Mouse (Mus musculus): ENCODE results near the gene Wdr89. TPM values are rescaled to one million over a fixed set of nuclear protein-coding genes. Genes with fewer than 3 reads are reported as not detected.

The Wdr89 gene
- polyA plus RNA-seq, 1 experiment from 2014 or later, result 9.0 TPM

DNA sequence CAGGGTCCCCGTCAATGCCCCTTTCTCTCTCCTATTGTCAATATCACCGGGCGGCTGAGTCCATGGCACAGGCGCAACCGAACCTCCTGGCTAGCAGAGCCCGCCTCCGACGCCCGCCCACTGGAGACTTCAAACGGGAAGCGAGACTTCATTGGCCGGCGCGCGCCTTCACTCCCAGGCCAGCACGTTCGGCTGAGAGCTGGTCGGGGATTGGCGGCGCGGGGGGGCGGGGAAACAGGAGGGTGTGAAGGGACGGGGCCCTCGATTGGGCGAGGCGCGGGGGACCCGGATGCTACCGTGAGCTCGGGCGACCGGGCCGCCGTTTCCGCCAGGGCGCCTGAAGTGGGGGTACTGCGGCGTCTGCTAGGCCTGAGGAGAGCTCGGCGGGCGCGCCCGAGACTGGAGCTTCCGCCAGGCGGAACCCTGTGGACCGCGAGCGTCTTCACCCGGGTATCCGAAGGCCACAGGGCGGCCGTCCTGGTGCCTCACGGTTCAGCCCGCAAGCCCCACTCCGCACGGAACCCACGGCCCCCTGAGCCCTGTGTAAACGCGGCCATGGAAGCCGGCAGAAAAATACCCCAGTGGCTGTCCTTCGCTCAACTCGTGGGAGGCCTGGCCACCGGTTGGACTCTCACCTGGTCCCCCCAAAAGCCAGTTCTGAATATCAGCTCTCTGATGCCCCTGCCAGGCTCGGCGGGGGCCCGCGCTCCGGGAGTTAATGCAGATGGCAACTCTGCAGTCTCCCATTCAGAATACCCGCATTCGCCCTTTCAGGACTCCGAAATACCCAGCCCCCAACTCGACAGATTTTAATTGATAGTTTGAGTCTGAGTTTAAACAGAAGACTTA is 73.0 kb downstream of the Wdr89 start, which contains the start of gene Ppp2r5e:
TSS of gene Ppp2r5e (minus strand) at position 92 of the 849 bp plus-strand sequence.
- H3K4me2 ChIP-seq, result peak within 1 kb of the TSS; percentile 79
- no peaks in the 10 kb centered on the region for H3K9me3 ChIP-seq
- H3K27me3 ChIP-seq, result no peaks in the 10 kb centered on the region
- peak; percentile 99 for ATAC-seq (ENCODE audit: low FRiP score)
- peak within 1 kb of the TSS; percentile 98 for H3K9ac ChIP-seq
- peak within 1 kb of the TSS; percentile 97 for H3K4me3 ChIP-seq (replicated peaks)
- peaks cover 11% of the 10 kb centered on the region for H3K36me3 ChIP-seq (replicated peaks)
- H3K4me1 ChIP-seq, result peaks cover 14% of the 10 kb centered on the region
- H3K27ac ChIP-seq, result peak within 1 kb of the TSS; percentile 98
- under 1% methylated on average over 71 of the region's 72 CpGs for WGBS

DNA sequence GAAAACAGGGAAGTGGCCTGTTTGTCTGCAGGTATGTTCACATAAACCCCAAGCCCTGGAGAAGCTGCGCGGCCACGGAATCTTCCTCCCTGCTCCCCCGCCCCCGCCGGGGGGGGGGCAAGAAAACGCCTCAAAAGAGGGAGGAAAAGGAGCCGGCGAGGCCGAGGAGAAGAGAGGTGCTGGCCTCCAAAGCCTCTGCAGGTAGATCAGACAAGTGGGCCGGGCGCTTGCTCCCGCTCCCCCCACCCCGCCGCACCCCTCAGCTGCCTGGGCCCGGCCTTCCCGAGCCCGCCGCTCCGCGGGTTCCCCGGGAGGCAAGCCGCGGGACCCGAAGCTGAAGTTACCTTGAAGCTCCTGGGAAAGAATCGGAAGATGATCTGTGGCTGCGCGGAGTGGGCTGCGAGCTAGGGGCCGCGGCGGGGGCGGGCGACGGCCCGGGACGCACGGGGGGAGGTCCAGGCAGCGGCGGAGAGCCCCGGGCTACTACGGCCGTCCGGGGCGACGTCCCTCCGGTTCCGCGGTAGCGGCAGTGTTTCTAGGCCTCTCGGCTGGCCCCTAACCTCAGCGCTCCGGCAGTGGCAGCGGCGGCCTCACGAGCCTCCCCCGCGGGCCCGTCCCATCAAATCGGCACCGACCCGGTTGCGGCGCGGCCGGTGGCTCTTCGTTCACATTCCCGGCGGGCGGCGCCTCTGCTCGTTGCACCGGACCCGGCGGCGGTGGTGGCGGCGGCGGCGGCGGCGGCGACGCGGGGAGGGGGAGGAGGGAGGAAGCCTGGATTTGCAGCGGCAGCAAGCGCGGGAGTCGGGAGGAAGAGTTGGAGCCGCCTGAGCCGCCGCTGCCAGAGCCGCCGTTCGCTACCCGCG is 73.8 kb downstream of the Wdr89 start:
- peak overlapping the region; percentile 98 for H3K9ac ChIP-seq
- no peaks in the 10 kb centered on the region for H3K27me3 ChIP-seq
- ATAC-seq (ENCODE audit: low FRiP score), result peak; percentile 9; the same call in 1 of the 2 replicates
- H3K36me3 ChIP-seq (replicated peaks), result peaks cover 18% of the 10 kb centered on the region
- WGBS, result 1% methylated on average over 63 of the region's 97 CpGs
- H3K4me3 ChIP-seq (replicated peaks), result peak overlapping the region; percentile 97
- peak overlapping the region; percentile 69 for H3K4me2 ChIP-seq
- H3K9me3 ChIP-seq, result no peaks in the 10 kb centered on the region
- peak overlapping the region; percentile 98 for H3K27ac ChIP-seq
- H3K4me1 ChIP-seq, result peaks cover 14% of the 10 kb centered on the region

DNA sequence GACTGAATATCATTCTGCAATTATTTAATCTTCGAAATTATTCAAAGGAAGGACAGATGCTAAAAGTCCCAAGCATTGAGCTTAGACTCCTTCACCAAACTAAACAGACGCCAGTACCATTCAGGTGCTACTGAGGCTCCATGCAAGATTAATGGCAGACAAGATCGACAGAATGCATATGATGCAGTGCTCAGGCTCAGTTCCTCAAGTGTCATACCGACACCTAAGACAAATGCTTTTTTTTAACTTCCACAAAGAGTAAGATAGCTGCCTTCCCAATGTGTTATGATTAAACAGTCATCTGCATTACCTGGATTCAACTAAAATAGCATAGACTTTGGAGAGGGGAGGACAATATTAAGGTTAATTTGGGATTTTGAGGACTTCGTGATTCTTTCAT is 74.9 kb downstream of the Wdr89 start:
- ATAC-seq (ENCODE audit: low FRiP score), result no peak
- 50% methylated on average over 5 of the region's 5 CpGs for WGBS
- Histone ChIP-seq H3K9me3 (no peaks in the 10 kb centered on the region), H3K4me3 (replicated peaks) (peak overlapping the region; percentile 97), H3K36me3 (replicated peaks) (peaks cover 29% of the 10 kb centered on the region), H3K27me3 (no peaks in the 10 kb centered on the region), H3K4me1 (peaks cover 14% of the 10 kb centered on the region), H3K9ac (peak overlapping the region; percentile 36; the same call in 1 of the 2 replicates), H3K27ac (no peak overlapping the region), H3K4me2 (peak overlapping the region; percentile 69)

DNA sequence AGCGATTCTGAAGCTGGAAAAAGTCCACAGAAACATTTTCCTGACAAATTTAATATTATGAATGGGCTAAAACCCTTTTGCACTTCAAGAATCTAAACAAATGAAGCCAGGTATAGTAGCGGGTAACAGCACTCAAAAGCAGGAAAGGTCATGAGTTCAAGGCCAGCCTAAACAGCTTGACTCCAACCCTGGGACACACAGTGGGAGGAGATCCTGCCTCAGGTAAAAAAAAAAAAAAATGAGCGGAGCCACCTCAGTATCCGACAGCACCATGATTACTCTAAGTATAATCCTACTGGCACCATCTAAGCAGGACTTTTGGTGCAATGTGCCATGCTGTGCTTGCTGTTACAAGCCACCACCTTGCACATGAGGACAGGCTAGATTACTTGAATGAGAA is 75.5 kb downstream of the Wdr89 start:
- H3K9ac ChIP-seq, result no peak overlapping the region

DNA sequence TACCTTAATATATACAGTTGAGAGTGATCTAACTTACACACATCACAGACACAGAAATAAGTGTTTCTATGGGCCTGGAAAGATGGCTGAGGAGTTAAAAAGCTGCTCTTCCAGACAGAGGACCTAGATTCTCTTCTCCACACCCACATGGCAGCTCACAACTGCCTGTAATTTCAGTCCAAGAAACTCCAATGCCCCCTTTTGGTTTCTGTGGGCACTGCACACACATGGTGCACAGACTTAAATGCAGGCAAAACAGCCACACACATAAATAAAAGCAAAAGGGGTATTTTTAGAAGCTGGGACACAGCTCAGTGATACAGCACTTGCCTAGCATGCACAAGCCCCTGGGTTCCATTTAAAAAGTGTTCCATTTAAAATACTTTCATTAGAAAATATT is 81.8 kb downstream of the Wdr89 start:
- Histone ChIP-seq H3K27ac (no peak overlapping the region), H3K4me1 (no peaks in the 10 kb centered on the region), H3K9me3 (no peaks in the 10 kb centered on the region), H3K4me3 (replicated peaks) (no peak overlapping the region), H3K36me3 (replicated peaks) (peaks cover 57% of the 10 kb centered on the region), H3K4me2 (no peak overlapping the region), H3K9ac (no peak overlapping the region), H3K27me3 (no peaks in the 10 kb centered on the region)
- ATAC-seq (ENCODE audit: low FRiP score), result no peak

More for the DNA sequence above, 75.5 kb downstream of the Wdr89 start:
- Histone ChIP-seq H3K36me3 (replicated peaks) (peaks cover 33% of the 10 kb centered on the region), H3K27me3 (no peaks in the 10 kb centered on the region), H3K4me1 (peaks cover 14% of the 10 kb centered on the region), H3K9me3 (no peaks in the 10 kb centered on the region), H3K4me3 (replicated peaks) (peak overlapping the region; percentile 97; the same call in 1 of the 2 replicates), H3K4me2 (peak overlapping the region; percentile 69), H3K27ac (no peak overlapping the region)
- WGBS, result 77% methylated on average over 4 of the region's 4 CpGs
- no peak for ATAC-seq (ENCODE audit: low FRiP score)

DNA sequence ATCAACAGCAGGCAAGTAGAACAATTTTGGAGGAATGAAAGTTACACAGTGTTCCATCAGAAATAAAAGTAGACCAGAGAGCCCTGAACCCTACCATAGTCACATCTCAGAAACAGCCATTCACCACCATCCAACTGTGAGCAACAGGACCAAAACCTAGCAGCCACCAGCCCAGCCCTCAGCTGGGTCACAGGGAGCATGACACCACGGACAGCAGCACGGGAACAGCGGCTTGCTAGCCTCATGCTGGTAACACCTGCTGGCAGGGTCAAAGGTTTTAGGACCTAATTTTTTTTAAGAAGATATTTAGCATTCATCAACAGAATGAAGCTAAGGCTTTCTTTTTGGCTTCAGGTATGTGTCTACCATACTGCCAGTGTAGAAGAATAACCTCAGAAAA is 85.6 kb downstream of the Wdr89 start:
- Histone ChIP-seq H3K27me3 (no peaks in the 10 kb centered on the region), H3K36me3 (replicated peaks) (peaks cover 40% of the 10 kb centered on the region), H3K9ac (no peak overlapping the region), H3K9me3 (no peaks in the 10 kb centered on the region), H3K4me2 (no peak overlapping the region), H3K4me1 (no peaks in the 10 kb centered on the region), H3K4me3 (replicated peaks) (no peak overlapping the region), H3K27ac (no peak overlapping the region)
- WGBS, result 85% methylated on average over 3 of the region's 3 CpGs
- ATAC-seq (ENCODE audit: low FRiP score), result no peak

Other genes starting within 250 kb of the Wdr89 start
- gene Ppp2r5e, start 73.3 kb downstream of the Wdr89 start, polyA plus RNA-seq (2016; fragmentation: Nextera tagmentation; extraction: Ambion mirVana), result 27.4 and 28.3 TPM in 2 replicates
- gene Sgpp1, start 66.2 kb upstream of the Wdr89 start, polyA plus RNA-seq (2016; fragmentation: Nextera tagmentation; extraction: Ambion mirVana), result 11.6 and 12.6 TPM in 2 replicates
- 141 and 143 TPM in 2 replicates for gene Syne2, start 148.6 kb upstream of the Wdr89 start, polyA plus RNA-seq (2016; fragmentation: Nextera tagmentation; extraction: Ambion mirVana)

Data from forebrain, embryonic 12.5 days (tissue).